In genomic region chr2:93418396-93418795, GRCm38 (mm10) we compare ENCODE assay signal across 8 mouse cellular contexts. TPM values are rescaled to one million over a fixed set of nuclear protein-coding genes. Genes with fewer than 3 reads are reported as not detected.
A peak's percentile ranks its signal among the peaks of the same experiment; 100 is the strongest.
DNase-seq lines count a peak whose midpoint lies in the region; ATAC-seq and TF ChIP-seq lines count a peak whose summit lies in the region.

No protein-coding gene starts in this region.

- H3K4me3 ChIP-seq in bone marrow macrophage, adult 2 months (ENCODE audit: insufficient read depth, low read length): no peak overlapping the region
- no peak overlapping the region for H3K4me3 ChIP-seq in embryonic facial prominence, embryonic 15.5 days (replicated peaks)
- H3K4me3 ChIP-seq in heart, embryonic 10.5 days: no peak overlapping the region
- no peak overlapping the region for H3K4me3 ChIP-seq in kidney, embryonic 16.5 days (ENCODE audit: low read length)
- no peak overlapping the region for H3K4me3 ChIP-seq in liver, embryonic 12.5 days
- H3K4me3 ChIP-seq in neural tube, embryonic 13.5 days: no peak overlapping the region
- no peak overlapping the region for H3K4me3 ChIP-seq in stomach, postnatal 0 days (ENCODE audit: low read depth, low read length)

- TF ChIP-seq EP300 in stomach, postnatal 0 days (optimal IDR thresholded peaks at IDR 0.05): no peak

- no peaks in the 10 kb centered on the region for H3K27me3 ChIP-seq in embryonic facial prominence, embryonic 15.5 days
- peaks cover 42% of the 10 kb centered on the region for H3K27me3 ChIP-seq in heart, embryonic 10.5 days (ENCODE audit: insufficient read depth, poor library complexity, severe bottlenecking)
- H3K27me3 ChIP-seq in kidney, embryonic 16.5 days (ENCODE audit: insufficient read depth, low read length): no peaks in the 10 kb centered on the region
- H3K27me3 ChIP-seq in liver, embryonic 12.5 days (replicated peaks): 0 out of 2 replicates have a peak, but pooled peaks cover 14% of the 10 kb centered on the region
- no peaks in the 10 kb centered on the region; the same call in 1 of the 2 replicates for H3K27me3 ChIP-seq in neural tube, embryonic 13.5 days
- no peaks in the 10 kb centered on the region for H3K27me3 ChIP-seq in stomach, postnatal 0 days (ENCODE audit: control insufficient read depth, insufficient read depth, low read length)

- DNase-seq in heart, embryonic 10.5 days (ENCODE audit: low spot score): peak; percentile 90
- peak; percentile 80 for DNase-seq in stomach, postnatal 0 days (ENCODE audit: low spot score)

- no peak overlapping the region for H3K4me2 ChIP-seq in embryonic facial prominence, embryonic 15.5 days (replicated peaks)
- no peak overlapping the region for H3K4me2 ChIP-seq in kidney, embryonic 16.5 days (replicated peaks; ENCODE audit: low read depth, low read length)
- H3K4me2 ChIP-seq in liver, embryonic 12.5 days: no peak overlapping the region
- H3K4me2 ChIP-seq in neural tube, embryonic 13.5 days: no peak overlapping the region
- no peak overlapping the region for H3K4me2 ChIP-seq in stomach, postnatal 0 days (replicated peaks; ENCODE audit: low read depth)

- TF ChIP-seq POLR2A in bone marrow macrophage, adult 2 months (IDR thresholded peaks at IDR 0.05; ENCODE audit: borderline replicate concordance, low read depth, low read length): no peak

- H3K27ac ChIP-seq in bone marrow macrophage, adult 2 months (ENCODE audit: insufficient read depth, low read depth, low read length): no peak overlapping the region
- H3K27ac ChIP-seq in embryonic facial prominence, embryonic 15.5 days (replicated peaks): no peak overlapping the region
- H3K27ac ChIP-seq in heart, embryonic 10.5 days: peak overlapping the region; percentile 9; the same call in 1 of the 2 replicates
- no peak overlapping the region for H3K27ac ChIP-seq in kidney, embryonic 16.5 days (ENCODE audit: low read length)
- H3K27ac ChIP-seq in liver, embryonic 12.5 days: no peak overlapping the region
- H3K27ac ChIP-seq in neural tube, embryonic 13.5 days (replicated peaks): no peak overlapping the region
- no peak overlapping the region for H3K27ac ChIP-seq in stomach, postnatal 0 days (replicated peaks)

- WGBS in embryonic facial prominence, embryonic 15.5 days: 8% methylated on average over 8 of the region's 8 CpGs
- 10% methylated on average over 8 of the region's 8 CpGs for WGBS in heart, embryonic 10.5 days
- WGBS in kidney, embryonic 16.5 days: 8% methylated on average over 8 of the region's 8 CpGs
- WGBS in liver, embryonic 12.5 days (ENCODE audit: insufficient replicate concordance): 7% methylated on average over 8 of the region's 8 CpGs
- 6% methylated on average over 8 of the region's 8 CpGs for WGBS in neural tube, embryonic 13.5 days
- WGBS in stomach, postnatal 0 days: 13% methylated on average over 8 of the region's 8 CpGs

- no peak overlapping the region for H3K9ac ChIP-seq in embryonic facial prominence, embryonic 15.5 days
- no peak overlapping the region for H3K9ac ChIP-seq in kidney, embryonic 16.5 days (replicated peaks; ENCODE audit: low read length)
- no peak overlapping the region for H3K9ac ChIP-seq in liver, embryonic 12.5 days
- H3K9ac ChIP-seq in neural tube, embryonic 13.5 days: no peak overlapping the region
- no peak overlapping the region for H3K9ac ChIP-seq in stomach, postnatal 0 days (ENCODE audit: low read length)

- ATAC-seq in CD4-positive, CD25-positive, alpha-beta regulatory T cell, adult 4 months: peak; percentile 52
- 0 out of 2 replicates have a peak, but pooled peaks have one; percentile 30 for ATAC-seq in embryonic facial prominence, embryonic 15.5 days (ENCODE audit: insufficient number of reproducible peaks, low FRiP score, low TSS enrichment, low read depth)
- ATAC-seq in kidney, embryonic 16.5 days (ENCODE audit: low FRiP score, low TSS enrichment): peak; percentile 33; the same call in 1 of the 2 replicates
- peak; percentile 28; the same call in 1 of the 2 replicates for ATAC-seq in liver, embryonic 12.5 days
- ATAC-seq in neural tube, embryonic 13.5 days (ENCODE audit: low read depth): peak; percentile 78
- peak; percentile 41; the same call in 1 of the 2 replicates for ATAC-seq in stomach, postnatal 0 days (ENCODE audit: low FRiP score, low TSS enrichment)

- H3K36me3 ChIP-seq in embryonic facial prominence, embryonic 15.5 days: no peaks in the 10 kb centered on the region
- no peaks in the 10 kb centered on the region for H3K36me3 ChIP-seq in heart, embryonic 10.5 days
- H3K36me3 ChIP-seq in kidney, embryonic 16.5 days (ENCODE audit: insufficient read depth, low read length): no peaks in the 10 kb centered on the region
- peaks cover 20% of the 10 kb centered on the region for H3K36me3 ChIP-seq in liver, embryonic 12.5 days
- no peaks in the 10 kb centered on the region for H3K36me3 ChIP-seq in neural tube, embryonic 13.5 days
- H3K36me3 ChIP-seq in stomach, postnatal 0 days (ENCODE audit: control insufficient read depth, insufficient read depth, low read length): no peaks in the 10 kb centered on the region

- peak; percentile 71 for TF ChIP-seq CTCF in bone marrow macrophage, adult 2 months (IDR thresholded peaks at IDR 0.05; ENCODE audit: low read depth, low read length)
- peak; percentile 95 for TF ChIP-seq CTCF in stomach, postnatal 0 days (IDR thresholded peaks at IDR 0.05; ENCODE audit: low read depth)

- H3K4me1 ChIP-seq in bone marrow macrophage, adult 2 months (ENCODE audit: control insufficient read depth, insufficient read depth, low read length): peaks cover 11% of the 10 kb centered on the region; the same call in 1 of the 2 replicates
- peaks cover 12% of the 10 kb centered on the region for H3K4me1 ChIP-seq in embryonic facial prominence, embryonic 15.5 days
- peaks cover 31% of the 10 kb centered on the region for H3K4me1 ChIP-seq in heart, embryonic 10.5 days
- H3K4me1 ChIP-seq in kidney, embryonic 16.5 days (ENCODE audit: insufficient read depth, low read length): peaks cover 6% of the 10 kb centered on the region; the same call in 1 of the 2 replicates
- H3K4me1 ChIP-seq in liver, embryonic 12.5 days: peaks cover 7% of the 10 kb centered on the region; the same call in 1 of the 2 replicates
- H3K4me1 ChIP-seq in neural tube, embryonic 13.5 days (replicated peaks): peaks cover 14% of the 10 kb centered on the region; the same call in 1 of the 2 replicates
- no peaks in the 10 kb centered on the region for H3K4me1 ChIP-seq in stomach, postnatal 0 days (replicated peaks; ENCODE audit: control insufficient read depth, insufficient read depth)

- no peaks in the 10 kb centered on the region for H3K9me3 ChIP-seq in embryonic facial prominence, embryonic 15.5 days (replicated peaks)
- H3K9me3 ChIP-seq in heart, embryonic 10.5 days: no peaks in the 10 kb centered on the region
- H3K9me3 ChIP-seq in kidney, embryonic 16.5 days (ENCODE audit: low read length): no peaks in the 10 kb centered on the region
- H3K9me3 ChIP-seq in liver, embryonic 12.5 days (replicated peaks): no peaks in the 10 kb centered on the region
- H3K9me3 ChIP-seq in neural tube, embryonic 13.5 days: no peaks in the 10 kb centered on the region
- H3K9me3 ChIP-seq in stomach, postnatal 0 days (ENCODE audit: control insufficient read depth, low read length): no peaks in the 10 kb centered on the region

RNA-seq across cellular contexts. Expression of gene Cd82, which starts 44.5 kb away (rescaled TPM):
- polyA plus RNA-seq in CD4-positive, CD25-positive, alpha-beta regulatory T cell, adult 4 months (2017; shearing (Covaris generic)): 1,000 to 10,000 TPM in 1 of 2 experiments, 100 to 1,000 TPM in 1; 432 to 1,042 TPM
- 74.1 and 79.5 TPM in 2 replicates for polyA plus RNA-seq in bone marrow macrophage, adult 2 months (2012; ENCODE audit: insufficient read depth, insufficient read length, missing spikeins)
- polyA plus RNA-seq in embryonic facial prominence, embryonic 15.5 days (2015; fragmentation: Nextera tagmentation; extraction: Ambion mirVana): 84.0 and 86.6 TPM in 2 replicates
- polyA plus RNA-seq in heart, embryonic 10.5 days (2016; fragmentation: Nextera tagmentation; extraction: Ambion mirVana): 12.9 and 16.6 TPM in 2 replicates
- 64.1 and 71.8 TPM in 2 replicates for polyA plus RNA-seq in kidney, embryonic 16.5 days (2015; fragmentation: Nextera tagmentation; extraction: Ambion mirVana)
- 46.2 and 49.4 TPM in 2 replicates for polyA plus RNA-seq in liver, embryonic 12.5 days (2016; fragmentation: Nextera tagmentation; extraction: Ambion mirVana)
- 23.9 and 26.8 TPM in 2 replicates for polyA plus RNA-seq in neural tube, embryonic 13.5 days (2015; fragmentation: Nextera tagmentation; extraction: Ambion mirVana)
- polyA plus RNA-seq in stomach, postnatal 0 days (2015; fragmentation: Nextera tagmentation; extraction: Ambion mirVana): 93.5 and 105 TPM in 2 replicates

Comparison
In these comparisons a context has a peak if more than half of its experiments do, and no peak if none do; other contexts are left out.
1. ATAC-seq: peak in every context shown above with its lines; median percentile 78 in neural tube, embryonic 13.5 days; 52 in CD4-positive, CD25-positive, alpha-beta regulatory T cell, adult 4 months; 41 in stomach, postnatal 0 days; 33 in kidney, embryonic 16.5 days; 30 in embryonic facial prominence, embryonic 15.5 days; 28 in liver, embryonic 12.5 days.